Mouse (Mus musculus) CD8-positive naive resting alpha-beta T cell, adult 2 months (primary cell): ENCODE measurements around the gene Cenpm.

Experiments used
- DNase-seq, 2 experiments: peaks; one replicate each; pipeline ENCODE4 v3.0.0; 2022; ENCODE audit warnings: low read depth in 2 of 2, low spot score in 2 of 2

The Cenpm gene

GRCm38 (mm10) chr15:82216142-82216827 lies 28.3 kb downstream of the Cenpm start:
- no peak for DNase-seq

DNA sequence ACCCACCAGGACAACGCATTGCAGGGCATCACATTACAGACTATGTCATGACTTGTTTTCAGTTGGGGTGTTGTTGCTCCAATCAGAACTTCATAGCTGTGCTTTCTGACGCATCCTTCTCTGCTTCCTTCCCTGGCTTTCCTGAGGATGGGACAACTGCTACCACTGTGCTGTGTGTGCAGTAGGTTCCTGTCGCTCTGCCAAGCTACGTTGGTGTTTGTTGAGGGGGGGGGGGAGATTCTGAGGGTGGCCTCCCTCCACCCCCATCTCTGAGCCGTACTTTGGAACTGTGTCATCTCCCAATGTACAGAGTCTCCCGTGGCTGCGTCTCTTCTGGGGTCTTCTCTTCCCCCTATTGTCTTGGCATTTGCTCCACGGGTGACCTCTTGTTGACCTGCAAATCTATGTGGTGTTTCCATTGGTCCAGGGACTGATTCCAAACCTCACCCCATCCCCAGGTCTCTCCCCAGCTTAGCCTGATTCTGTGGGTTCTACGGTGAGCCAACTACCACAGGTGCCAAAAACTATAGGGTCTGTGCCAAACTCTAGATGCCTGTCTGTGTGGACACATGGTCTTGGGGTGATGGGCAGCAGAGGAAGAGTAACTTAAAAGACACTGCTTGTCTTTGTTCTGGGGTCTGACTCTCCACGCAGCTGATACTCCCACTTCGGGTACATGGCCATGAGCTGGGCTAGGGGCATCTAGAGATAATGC lies 29.1 kb downstream of the Cenpm start:
- no peak for DNase-seq

- DNase-seq = no peak
Measured at GRCm38 (mm10) chr15:82213222-82213621, 31.3 kb downstream of the Cenpm start.

GRCm38 (mm10) chr15:82212752-82213063 lies 31.8 kb downstream of the Cenpm start, which contains the start of gene Shisa8:
TSS of gene Shisa8 (minus strand) at chr15:82212815.
- DNase-seq = no peak

DNA sequence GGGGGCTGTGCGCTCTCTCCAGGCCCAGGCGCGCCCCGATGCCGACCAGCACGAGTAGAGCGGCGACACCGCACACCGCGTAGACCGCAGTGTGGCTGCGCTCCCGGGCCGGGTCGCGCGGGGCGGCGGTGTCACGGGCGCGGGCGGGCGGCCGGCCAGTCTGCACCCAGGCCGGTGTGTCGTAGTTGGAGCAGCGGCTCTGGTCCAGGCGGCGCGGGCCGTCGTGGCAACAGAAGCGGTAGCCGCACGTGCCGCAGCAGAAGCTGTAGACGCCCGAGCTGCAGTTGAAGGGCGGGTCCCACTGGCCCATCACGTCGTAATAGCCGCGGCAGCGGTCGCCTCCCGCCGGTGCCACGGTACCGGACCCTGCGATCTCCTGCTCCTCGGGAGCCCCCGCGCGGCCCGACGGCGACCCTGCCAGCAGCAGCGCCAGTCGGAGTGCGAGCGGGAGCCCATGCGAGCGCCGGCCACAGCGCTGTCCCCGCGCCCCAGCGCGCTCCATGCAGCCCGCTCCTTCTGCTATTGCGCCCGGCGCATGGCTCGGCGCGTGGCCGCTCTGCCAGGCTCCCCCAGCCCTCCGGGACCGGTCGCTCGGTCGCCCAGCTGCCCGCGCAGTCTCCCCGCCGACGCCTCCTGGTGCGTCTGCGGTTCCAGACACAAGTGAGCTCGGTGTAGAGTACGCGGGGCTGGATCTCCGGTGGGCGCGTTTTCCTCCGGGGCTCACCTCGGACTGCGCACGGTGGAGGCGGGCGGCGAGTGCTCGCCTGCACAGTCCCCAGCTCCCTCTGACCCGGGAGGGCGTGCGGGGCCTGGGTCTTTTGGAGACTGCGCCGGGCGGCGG lies 32.4 kb downstream of the Cenpm start:
- no peak for DNase-seq

GRCm38 (mm10) chr15:82211281-82211680 lies 33.3 kb downstream of the Cenpm start:
- DNase-seq = no peak

DNA sequence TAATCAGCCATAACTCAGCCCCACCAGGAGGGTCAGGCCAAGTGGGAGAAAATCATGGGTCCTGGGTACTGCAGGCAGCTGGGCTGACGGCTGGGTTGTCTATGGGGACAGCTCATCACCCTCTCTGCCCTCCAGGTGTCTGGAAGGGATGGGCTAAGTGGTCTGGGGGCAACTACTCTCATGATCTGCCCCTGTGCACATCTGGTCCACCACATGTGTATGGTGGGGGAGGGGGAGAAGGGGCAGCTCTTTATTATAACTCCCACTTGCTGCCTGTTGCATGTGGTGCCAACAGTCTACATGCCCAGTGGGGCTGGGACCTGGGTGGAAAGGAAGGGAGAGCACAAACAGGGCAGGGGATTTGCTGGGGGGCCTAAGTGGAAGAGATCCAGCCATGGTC lies 33.7 kb downstream of the Cenpm start:
- no peak for DNase-seq

- no peak for DNase-seq
Measured at GRCm38 (mm10) chr15:82209295-82210050, 35.1 kb downstream of the Cenpm start.

DNA sequence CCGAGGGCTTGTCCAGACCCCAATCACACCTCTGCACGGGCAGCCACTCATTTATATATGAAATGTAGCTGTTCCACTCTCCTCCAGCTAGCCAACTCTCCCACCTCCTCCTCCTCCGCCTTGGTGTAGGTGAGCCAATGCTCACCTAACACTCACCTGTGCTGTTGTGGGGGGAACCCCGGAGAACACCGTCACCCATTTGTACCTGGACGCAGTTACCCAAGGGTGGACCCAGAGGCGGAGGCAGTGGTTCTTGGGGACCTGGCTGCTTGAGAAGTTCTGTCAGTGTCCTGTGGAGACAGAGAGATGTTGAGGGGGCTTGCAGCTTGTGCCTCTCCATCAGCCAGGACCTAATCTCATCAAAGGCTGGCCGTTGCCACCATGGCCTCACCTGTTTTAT lies 36.2 kb downstream of the Cenpm start:
- DNase-seq = no peak

DNA sequence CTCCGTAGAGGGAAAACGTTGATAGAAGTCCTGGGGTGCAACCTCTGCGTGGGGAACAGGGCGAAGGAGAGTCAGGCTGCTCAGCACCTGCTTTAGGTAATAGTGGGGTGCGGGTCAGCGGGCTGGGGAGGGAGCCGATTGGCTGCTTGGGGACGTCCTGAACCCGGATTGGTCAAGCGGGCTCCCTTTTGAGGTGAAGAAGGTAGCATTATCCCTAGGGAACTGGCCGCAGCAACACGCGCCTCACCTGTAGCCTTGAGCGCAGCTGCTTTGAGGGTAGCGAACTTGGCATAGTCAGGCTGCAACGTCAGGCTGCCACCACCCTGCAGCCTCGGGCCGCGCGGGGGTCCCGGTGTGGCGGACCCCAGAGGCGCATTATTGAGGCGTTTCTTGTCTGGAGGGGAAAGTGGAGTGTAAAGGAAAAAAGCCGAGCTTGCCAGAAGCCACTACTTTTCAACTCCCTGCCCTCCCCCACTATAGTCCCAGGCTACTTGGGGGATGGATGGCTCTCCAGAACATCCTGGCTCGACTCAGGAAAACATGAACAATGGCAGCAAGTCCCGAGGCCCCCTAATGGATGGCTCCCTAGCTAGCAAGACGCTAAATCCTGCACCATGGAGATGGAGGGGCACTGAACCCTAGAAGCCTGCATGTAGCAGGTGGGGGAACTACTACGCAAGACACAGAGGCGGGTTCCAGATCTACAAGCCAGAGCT lies 36.9 kb downstream of the Cenpm start:
- no peak for DNase-seq

DNA sequence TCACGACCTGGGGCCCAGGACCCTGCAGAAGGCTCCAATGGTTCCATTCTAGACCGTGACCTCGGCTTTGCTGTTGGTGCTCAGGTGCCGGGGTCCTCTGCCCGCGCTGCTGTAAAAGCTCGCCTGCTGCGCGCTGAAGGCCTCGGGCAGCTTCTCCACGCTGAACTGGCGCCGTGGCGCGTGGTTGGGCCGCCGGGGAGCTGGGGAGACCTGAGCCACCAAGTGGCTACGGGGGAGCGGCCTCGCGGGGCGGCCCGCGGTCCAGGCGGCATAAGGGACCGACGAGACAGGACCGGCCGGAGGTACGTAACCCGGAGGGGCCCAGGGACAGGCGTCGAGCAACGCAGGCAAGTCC lies 37.5 kb downstream of the Cenpm start:
- no peak for DNase-seq

- no peak for DNase-seq
Measured at GRCm38 (mm10) chr15:82206365-82207104, 38.0 kb downstream of the Cenpm start.

DNA sequence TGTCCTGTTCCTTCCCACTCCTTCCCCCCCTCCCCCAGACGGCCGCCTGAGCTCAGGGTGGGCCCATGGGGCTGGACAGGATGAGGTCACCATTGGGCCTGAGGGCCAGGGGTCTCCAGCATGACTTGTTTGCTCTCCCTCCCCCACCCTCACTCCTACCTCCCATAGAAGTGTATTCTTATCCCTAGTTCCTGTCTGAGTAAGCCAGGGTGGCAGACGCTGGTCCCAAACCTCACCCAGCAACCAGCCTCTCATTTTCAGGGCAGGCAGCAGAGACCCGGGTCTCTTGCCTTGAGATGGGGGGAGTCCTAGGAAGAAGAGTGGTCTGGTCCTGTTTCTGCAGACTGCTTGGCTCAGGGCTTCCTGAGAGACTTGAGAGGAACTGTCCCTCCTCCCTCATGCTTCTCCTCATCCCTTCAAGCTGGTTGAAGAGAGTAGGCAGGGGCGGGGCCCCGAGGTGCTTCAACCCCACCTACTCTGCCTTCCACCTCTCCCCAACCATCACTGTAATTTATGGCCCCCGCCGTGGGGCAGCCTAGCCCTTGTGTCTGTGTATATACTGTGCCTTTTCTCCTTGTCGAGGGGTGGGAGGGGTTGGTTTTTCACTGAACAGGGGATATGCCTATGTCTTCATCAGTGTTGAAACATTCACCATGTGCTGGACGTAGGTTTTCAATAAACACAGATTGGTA lies 39.7 kb downstream of the Cenpm start:
- DNase-seq = no peak

DNA sequence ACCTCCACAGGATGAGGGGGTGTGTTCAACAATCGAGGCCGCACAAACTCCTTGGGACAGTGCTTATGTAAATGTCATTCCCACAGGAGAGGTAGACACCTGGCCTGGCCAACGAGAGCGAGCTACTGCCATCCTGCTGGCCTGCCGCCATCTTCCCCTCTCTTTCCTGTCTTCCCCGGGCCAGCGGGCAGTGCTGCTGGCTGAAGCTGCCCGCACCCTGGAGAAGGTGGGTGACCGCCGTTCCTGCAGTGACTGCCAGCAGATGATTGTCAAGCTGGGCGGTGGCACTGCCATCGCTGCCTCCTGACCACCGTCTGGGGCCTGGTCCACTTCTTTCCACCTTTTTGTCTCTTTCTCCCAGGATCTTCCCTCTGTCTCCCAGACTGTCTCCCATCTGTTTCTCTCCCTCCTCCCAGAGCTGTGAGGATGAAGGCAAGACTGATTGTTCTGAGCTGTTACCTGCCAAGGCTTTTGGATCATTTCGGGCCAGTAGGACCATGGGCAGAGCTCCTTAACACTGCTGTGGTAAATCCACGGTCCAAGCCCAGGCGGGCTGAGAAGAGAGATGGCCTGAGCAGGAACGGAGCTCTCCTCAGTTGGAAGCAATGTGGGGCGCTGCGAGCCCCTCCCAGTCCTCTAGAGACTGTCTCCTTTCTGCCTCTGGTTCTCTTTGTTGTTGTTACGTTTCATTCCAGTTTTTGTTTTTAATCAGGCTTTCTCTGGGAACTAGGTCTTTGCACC lies 40.8 kb downstream of the Cenpm start:
- no peak for DNase-seq

- no peak for DNase-seq
Measured at GRCm38 (mm10) chr15:82203090-82203489, 41.5 kb downstream of the Cenpm start.

GRCm38 (mm10) chr15:82202086-82202485 lies 42.5 kb downstream of the Cenpm start:
- no peak for DNase-seq

DNA sequence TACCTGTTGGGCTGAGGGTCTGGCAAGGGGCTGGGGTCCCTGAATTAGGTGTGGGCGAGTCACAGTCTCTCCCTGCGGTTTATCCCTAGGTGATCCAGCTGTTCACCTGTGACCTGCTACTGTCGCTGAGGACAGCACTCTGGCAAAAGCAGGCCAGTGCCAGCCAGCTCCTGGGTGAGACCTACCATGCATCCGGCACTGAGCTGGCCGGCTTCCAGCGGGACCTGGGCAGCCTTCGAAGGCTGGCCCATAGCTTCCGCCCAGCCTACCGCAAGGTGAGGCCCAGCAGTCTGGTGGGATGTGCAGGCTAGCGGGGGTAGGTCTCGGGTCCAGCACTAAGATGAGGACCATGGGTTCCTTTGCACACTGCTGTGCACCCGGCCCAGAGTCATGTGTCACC lies 45.0 kb downstream of the Cenpm start:
- DNase-seq = no peak

DNA sequence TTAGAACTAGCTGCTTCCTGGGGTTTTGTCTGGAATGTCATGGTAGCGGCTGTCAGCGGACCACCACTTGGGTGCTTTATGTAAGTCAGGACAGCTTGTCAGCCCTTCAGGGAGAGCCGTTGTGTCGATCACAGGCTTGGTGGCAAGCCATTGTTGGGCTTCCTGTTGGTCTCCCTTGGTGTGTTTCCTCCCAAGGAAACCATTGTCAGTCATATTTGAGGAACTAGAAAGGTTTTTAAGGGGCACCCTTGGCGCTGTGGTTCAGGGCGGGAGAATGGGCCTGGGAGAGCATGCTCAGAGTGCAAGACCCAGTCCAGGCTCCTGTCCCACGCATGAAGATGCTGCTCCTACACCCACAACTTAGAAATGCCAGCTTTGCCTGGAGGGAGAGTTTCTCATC lies 46.2 kb downstream of the Cenpm start:
- no peak for DNase-seq

GRCm38 (mm10) chr15:82197937-82198336 lies 46.6 kb downstream of the Cenpm start:
- no peak for DNase-seq
